Mouse (Mus musculus) heart, adult 2 months (tissue): Measurements from ENCODE around the gene Ovgp1. TPM values are rescaled to one million over a fixed set of nuclear protein-coding genes. Genes with fewer than 3 reads are reported as not detected.

Experiments
- DNase-seq, 2 experiments: peaks; one replicate each; pipeline ENCODE4 v3.0.0; 2021
- H3K27ac ChIP-seq: fragments of 200-600 bp; 2 replicates; pipeline ENCODE4 v1.8.1; 2022
- H3K27me3 ChIP-seq: fragments of 200-500 bp; 2 replicates; pipeline ENCODE4 v1.6.1; 2012; ENCODE audit warnings: mild to moderate bottlenecking, low read length, inconsistent platforms, mixed read lengths; ENCODE audit not compliant: control insufficient read depth, insufficient read depth
- H3K36me3 ChIP-seq: fragments of 200-500 bp; 2 replicates; pipeline ENCODE4 v1.6.1; 2012; ENCODE audit warnings: low read length, inconsistent platforms; ENCODE audit not compliant: control insufficient read depth, insufficient read depth
- H3K4me1 ChIP-seq: fragments of 200-500 bp; 2 replicates; pipeline ENCODE4 v1.6.1; 2011; ENCODE audit warnings: low read length; ENCODE audit not compliant: control insufficient read depth, insufficient read depth
- H3K4me3 ChIP-seq: fragments of 200-600 bp; 2 replicates; pipeline ENCODE4 v1.8.1; 2022
- H3K79me2 ChIP-seq: fragments of 200-500 bp; replicated peaks from 2 replicates; pipeline ENCODE4 v1.6.1; 2012; ENCODE audit warnings: mild to moderate bottlenecking, inconsistent platforms, low read length, moderate library complexity, mixed read lengths; ENCODE audit not compliant: control insufficient read depth, insufficient read depth
- H3K9ac ChIP-seq: fragments of 200-500 bp; 2 replicates; pipeline ENCODE4 v1.6.1; 2012; ENCODE audit warnings: low read depth, mild to moderate bottlenecking, control low read depth, inconsistent platforms, low read length, mixed read lengths
- CTCF ChIP-seq: fragments of 200-600 bp; IDR thresholded peaks from 2 replicates; pipeline ENCODE4 v1.8.1; 2022; ENCODE audit warnings: antibody characterized with exemption, mild to moderate bottlenecking, moderate library complexity
- EP300 ChIP-seq: fragments of 200-500 bp; IDR thresholded peaks from 2 replicates; pipeline ENCODE4 v1.6.1; 2011; ENCODE audit warnings: low read depth, low read length, control low read depth; ENCODE audit not compliant: insufficient read depth
- POLR2A ChIP-seq: fragments of 200-500 bp; IDR thresholded peaks from 2 replicates; pipeline ENCODE4 v1.6.1; 2011; ENCODE audit warnings: mild to moderate bottlenecking, low read depth, low read length, control low read depth; ENCODE audit not compliant: insufficient read depth
- WGBS: fragments of 180-500 bp; shearing (Covaris S2); methylation state at CpG from one replicate; pipeline ENCODE4 v1.1.7; 2018; 5-methylcytosine and 5-hydroxymethylcytosine counted together
- intact Hi-C: fragments of 180-260 bp; cut with DNase I; formaldehyde crosslinking; loops from one replicate; pipeline ENCODE4 v1.15.1; 2025
- long read RNA-seq: library from polyadenylated mRNA; stranded (forward); transcript quantifications from one replicate; pipeline ENCODE4 v2.0.0, GENCODE M21; 2021
- polyA plus RNA-seq: library from polyadenylated mRNA; depleted of rRNA; stranded (reverse); fragments of >200 nt; gene quantifications from 2 replicates; pipeline ENCODE4 v1.2.3, GENCODE M21; 2012; rRNA removed
- total RNA-seq, 2 experiments: library from RNA; stranded (reverse); gene quantifications; 2 replicates each; pipeline ENCODE4 v1.2.3; 2021

The Ovgp1 gene
- total RNA-seq (under 1 TPM; 0.16 to 0.34 TPM), polyA plus RNA-seq (0.98 and 1.4 TPM in 2 replicates)
- long read RNA-seq = 0 reads

DNA sequence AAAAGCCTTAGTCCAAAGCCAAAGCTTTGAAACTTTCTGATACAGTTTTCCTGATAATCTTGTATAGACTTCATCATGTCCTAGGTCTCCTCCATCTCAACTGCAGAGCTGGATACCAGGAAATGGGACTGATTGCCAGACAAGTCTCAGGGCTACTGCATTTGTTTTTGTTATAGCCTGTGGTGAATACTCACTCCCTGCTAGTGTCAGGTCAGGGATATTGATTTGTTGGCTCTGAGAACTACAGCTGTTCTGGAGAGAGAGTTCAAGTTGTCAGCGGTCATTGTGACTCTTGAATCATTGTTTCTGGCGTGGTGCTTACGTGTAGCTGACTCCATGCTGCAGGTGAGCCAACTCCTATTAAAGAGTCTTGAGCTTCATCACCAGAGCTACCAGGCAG is at the start of gene Ovgp1:
Gene Ovgp1, plus strand, starts transcription at position 301 of the 400 bp plus-strand sequence.
- Histone ChIP-seq H3K27ac (no peak within 1 kb of the TSS), H3K4me3 (no peak within 1 kb of the TSS), H3K79me2 (no peaks in the 10 kb centered on the region), H3K36me3 (peaks cover under 1% of the 10 kb centered on the region), H3K9ac (no peak within 1 kb of the TSS), H3K27me3 (no peaks in the 10 kb centered on the region), H3K4me1 (no peaks in the 10 kb centered on the region)
- WGBS = 72% methylated on average over 3 of the region's 3 CpGs
- no peak for DNase-seq
- TF ChIP-seq EP300 (no peak), CTCF (no peak), POLR2A (no peak)
- intact Hi-C loops = no loop called here

DNA sequence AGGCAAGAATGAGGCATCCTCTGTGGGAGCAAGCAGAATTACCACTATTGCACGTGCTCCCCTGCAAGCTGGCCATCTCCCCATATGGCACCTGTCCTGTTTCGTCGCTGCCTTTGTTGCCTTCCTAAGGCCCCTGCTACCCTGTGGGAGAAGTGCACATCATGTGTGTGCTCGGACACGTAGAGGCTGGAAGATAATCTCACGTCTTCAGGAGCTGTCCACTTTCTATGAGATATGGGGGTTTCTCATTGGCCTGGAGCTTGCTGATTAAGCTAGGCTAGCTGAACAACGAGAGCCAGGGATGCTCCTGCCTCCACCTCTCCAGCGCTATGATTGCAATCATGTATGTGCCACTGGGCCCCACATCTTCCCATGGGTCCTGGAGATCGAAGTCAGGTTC is 48.9 kb upstream of the Ovgp1 start:
- no peak overlapping the region for H3K27ac ChIP-seq
- H3K27me3 ChIP-seq = no peaks in the 10 kb centered on the region
- WGBS = 85% methylated on average over 9 of the region's 9 CpGs
- H3K79me2 ChIP-seq = no peaks in the 10 kb centered on the region
- intact Hi-C loops = no loop called here
- no peaks in the 10 kb centered on the region for H3K36me3 ChIP-seq
- H3K9ac ChIP-seq = no peak overlapping the region
- no peaks in the 10 kb centered on the region for H3K4me1 ChIP-seq
- no peak for DNase-seq
- H3K4me3 ChIP-seq = no peak overlapping the region
- TF ChIP-seq CTCF (no peak), POLR2A (no peak), EP300 (no peak)

DNA sequence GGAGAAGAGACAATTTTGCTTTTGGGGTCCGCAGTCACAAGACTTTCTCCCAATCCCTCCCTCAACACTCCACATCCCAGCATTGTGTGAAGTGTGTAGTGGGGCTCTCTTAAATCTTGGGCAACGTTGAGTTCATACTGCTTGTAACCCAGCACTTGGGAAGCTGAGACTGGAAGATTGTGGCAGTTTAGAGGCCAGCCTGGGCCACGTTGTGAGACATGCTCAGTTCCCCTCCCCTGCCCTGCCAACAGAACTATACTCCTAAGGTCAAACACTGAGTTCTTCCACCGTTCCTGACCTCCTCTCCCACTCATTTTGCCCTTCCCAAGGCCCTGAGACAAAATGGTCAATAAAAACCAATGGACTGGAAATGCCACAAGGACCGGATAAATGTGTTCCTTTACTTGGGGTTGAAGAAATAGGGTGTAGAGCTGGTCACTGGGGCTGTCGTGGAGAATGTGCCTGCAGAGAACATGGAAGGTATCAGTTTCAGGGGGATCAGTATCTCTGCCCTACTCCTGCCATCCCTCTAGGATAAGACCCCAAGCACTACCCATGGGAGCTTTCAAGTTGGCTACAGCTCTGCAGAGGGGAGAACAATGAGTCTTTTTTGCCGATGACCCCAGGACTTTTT is 45.8 kb upstream of the Ovgp1 start:
- no peak for TF ChIP-seq CTCF
- H3K27ac ChIP-seq = no peak overlapping the region
- no peaks in the 10 kb centered on the region for H3K36me3 ChIP-seq
- H3K79me2 ChIP-seq = no peaks in the 10 kb centered on the region
- no peaks in the 10 kb centered on the region for H3K4me1 ChIP-seq
- intact Hi-C loops = no loop called here
- DNase-seq = no peak
- no peak overlapping the region for H3K4me3 ChIP-seq
- H3K27me3 ChIP-seq = no peaks in the 10 kb centered on the region
- H3K9ac ChIP-seq = no peak overlapping the region
- 83% methylated on average over 7 of the region's 7 CpGs for WGBS

DNA sequence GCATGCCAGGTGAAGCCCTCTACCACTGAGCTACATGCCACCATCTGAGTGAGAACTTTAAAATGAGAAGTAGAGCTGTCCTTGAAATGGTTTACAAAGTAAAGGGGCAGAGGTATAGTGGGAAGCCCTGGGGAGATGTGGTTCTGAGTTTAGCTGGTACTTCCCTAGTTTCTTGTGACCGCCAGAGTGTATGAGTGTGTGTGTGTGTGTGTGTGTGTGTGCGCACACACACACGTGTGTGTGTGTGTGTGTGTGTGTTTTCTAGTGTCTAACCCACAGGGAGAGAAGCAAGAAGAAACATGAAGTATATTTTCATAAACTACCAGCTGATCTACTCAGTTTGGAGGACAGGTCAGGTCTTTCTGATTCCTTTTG is 45.3 kb upstream of the Ovgp1 start:
- H3K4me1 ChIP-seq = no peaks in the 10 kb centered on the region
- H3K4me3 ChIP-seq = no peak overlapping the region
- DNase-seq = no peak
- no peaks in the 10 kb centered on the region for H3K27me3 ChIP-seq
- H3K36me3 ChIP-seq = no peaks in the 10 kb centered on the region
- no peaks in the 10 kb centered on the region for H3K79me2 ChIP-seq
- no peak overlapping the region for H3K9ac ChIP-seq
- H3K27ac ChIP-seq = no peak overlapping the region
- no peak for TF ChIP-seq CTCF
- no peak for TF ChIP-seq EP300
- no peak for TF ChIP-seq POLR2A
- intact Hi-C loops = no loop called here
- WGBS = 89% methylated on average over 3 of the region's 3 CpGs

DNA sequence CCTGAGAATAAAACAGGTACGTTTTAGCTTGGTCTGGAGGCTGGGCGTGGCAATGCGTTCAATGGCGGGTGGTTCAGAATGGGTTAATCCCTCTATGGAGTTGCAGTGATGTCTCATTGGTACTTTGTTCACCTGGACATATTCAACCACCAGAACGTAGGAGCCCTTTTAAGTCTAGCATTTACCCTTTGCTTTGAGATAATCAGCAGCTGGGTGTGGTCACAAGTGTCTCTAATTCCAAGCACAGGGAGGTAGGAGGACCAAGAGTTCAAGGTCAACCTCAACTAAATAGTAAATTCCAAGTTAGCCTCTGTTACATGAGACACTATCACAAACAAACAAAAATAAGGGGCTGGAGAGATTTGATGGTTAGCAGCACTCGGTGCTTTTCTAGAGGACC is 44.7 kb upstream of the Ovgp1 start:
- H3K9ac ChIP-seq = no peak overlapping the region
- intact Hi-C loops = no loop called here
- WGBS = 85% methylated on average over 6 of the region's 6 CpGs
- no peak for DNase-seq
- no peaks in the 10 kb centered on the region for H3K4me1 ChIP-seq
- H3K79me2 ChIP-seq = no peaks in the 10 kb centered on the region
- H3K27me3 ChIP-seq = no peaks in the 10 kb centered on the region
- no peak overlapping the region for H3K4me3 ChIP-seq
- H3K27ac ChIP-seq = no peak overlapping the region
- no peaks in the 10 kb centered on the region for H3K36me3 ChIP-seq
- TF ChIP-seq CTCF (no peak), POLR2A (no peak)

DNA sequence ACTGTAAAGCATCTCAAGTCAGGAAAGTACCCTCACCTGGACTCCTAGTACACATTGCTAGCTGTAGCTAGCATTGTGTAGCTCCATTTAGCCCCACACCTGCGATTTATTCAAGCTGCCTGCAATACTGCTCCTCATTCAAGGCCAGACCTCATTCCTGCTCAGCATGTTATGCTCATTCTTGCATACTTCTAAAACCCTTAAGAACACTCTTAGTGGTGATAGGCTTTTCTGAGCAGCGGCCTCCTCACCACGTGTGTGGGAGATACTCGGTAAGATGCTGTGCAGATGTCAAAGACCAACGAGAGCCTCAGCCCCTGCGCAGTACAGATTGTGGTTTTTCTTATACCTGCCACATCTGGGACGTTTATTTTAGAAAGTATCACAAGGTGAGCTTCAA is 43.7 kb upstream of the Ovgp1 start:
- Histone ChIP-seq H3K4me3 (no peak overlapping the region), H3K9ac (no peak overlapping the region), H3K36me3 (no peaks in the 10 kb centered on the region), H3K27me3 (no peaks in the 10 kb centered on the region), H3K4me1 (peaks cover 2% of the 10 kb centered on the region), H3K27ac (no peak overlapping the region), H3K79me2 (no peaks in the 10 kb centered on the region)
- intact Hi-C loops = no loop called here
- no peak for TF ChIP-seq EP300
- TF ChIP-seq CTCF = no peak
- no peak for TF ChIP-seq POLR2A
- WGBS = 74% methylated on average over 7 of the region's 7 CpGs
- no peak for DNase-seq

DNA sequence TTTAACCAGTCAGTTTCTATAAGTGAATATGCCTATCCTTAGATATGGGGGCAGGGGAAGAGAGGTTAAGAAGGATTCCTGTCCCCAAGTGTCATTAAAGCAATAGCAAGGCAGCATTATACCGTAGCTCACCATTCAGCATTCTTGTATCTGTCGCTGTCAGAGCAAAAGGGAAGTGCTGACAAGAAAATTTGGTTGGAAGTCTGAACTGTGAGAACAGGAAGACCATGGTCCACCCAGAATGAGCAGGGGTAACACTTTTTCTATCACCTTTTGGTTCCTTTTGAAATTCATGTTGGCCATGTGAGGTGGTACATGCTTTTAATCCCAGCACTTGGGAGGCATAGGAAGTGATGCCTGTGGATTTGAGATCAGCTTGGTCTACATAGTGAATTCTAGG is 42.4 kb upstream of the Ovgp1 start:
- H3K4me1 ChIP-seq = peaks cover 3% of the 10 kb centered on the region
- no peaks in the 10 kb centered on the region for H3K27me3 ChIP-seq
- H3K79me2 ChIP-seq = no peaks in the 10 kb centered on the region
- no peak overlapping the region for H3K4me3 ChIP-seq
- intact Hi-C loops = no loop called here
- no peaks in the 10 kb centered on the region for H3K36me3 ChIP-seq
- no peak for DNase-seq
- H3K27ac ChIP-seq = no peak overlapping the region
- no peak for TF ChIP-seq CTCF
- TF ChIP-seq EP300 = no peak
- H3K9ac ChIP-seq = no peak overlapping the region
- WGBS = 72% methylated on average over 2 of the region's 2 CpGs
